Mouse (Mus musculus) liver, embryonic 16.5 days (tissue): ENCODE measurements around the gene Slc44a3. TPM values are rescaled to one million over a fixed set of nuclear protein-coding genes. Genes with fewer than 3 reads are reported as not detected.

Experiments
- polyA plus RNA-seq: library from polyadenylated mRNA; unstranded; fragments of >200 nt; fragmentation: Nextera tagmentation; extraction: Ambion mirVana; gene quantifications from 2 replicates; pipeline ENCODE4 v1.2.1, GENCODE M21; 2015

Slc44a3 gene
- polyA plus RNA-seq, 1 experiment from 2014 or later: 22.8 TPM

Other genes with a start within 250 kb of the Slc44a3 start
- 12.8 and 15.2 TPM in 2 replicates for gene Tmem56, start 249.3 kb downstream of the Slc44a3 start, polyA plus RNA-seq
- gene Alg14, start 240.6 kb downstream of the Slc44a3 start, polyA plus RNA-seq: 15.0 and 16.6 TPM in 2 replicates
- gene Cnn3, start 105.9 kb downstream of the Slc44a3 start, polyA plus RNA-seq: 100.0 and 103 TPM in 2 replicates
- not detected in 2 replicates for gene 4930432M17Rik, start 138.4 kb upstream of the Slc44a3 start, polyA plus RNA-seq
- 0.90 and 0.94 TPM in 2 replicates for gene F3, start 191.1 kb upstream of the Slc44a3 start, polyA plus RNA-seq